Mouse (Mus musculus): ENCODE data around the gene Zbp1.

GRCm38 (mm10) chr2:173257610-173258009, 38.9 kb upstream of the Zbp1 start:
- TF ChIP-seq CTCF (conservative IDR thresholded peaks at IDR 0.05; ENCODE audit: insufficient read depth, insufficient read length, low read depth, low read length) (no peak), POLR2A (IDR thresholded peaks at IDR 0.05; ENCODE audit: low read depth, low read length) (no peak)

All from kidney, adult 2 months (tissue).